Mouse (Mus musculus) lung, postnatal 0 days (tissue): ENCODE data around the gene Gmppa.

ENCODE experiments used
- CTCF ChIP-seq: IDR thresholded peaks from 2 replicates; pipeline ENCODE4 v1.5.1; 2016; ENCODE audit warnings: antibody characterized with exemption, mild to moderate bottlenecking
- EP300 ChIP-seq: IDR thresholded peaks from 2 replicates; pipeline ENCODE4 v1.6.1; 2016; ENCODE audit warnings: antibody characterized with exemption, mild to moderate bottlenecking, control low read depth

- TF ChIP-seq CTCF = no peak
- TF ChIP-seq EP300 = no peak
These were observed 24.6 kb downstream of the Gmppa start for GRCm38 (mm10) chr1:75460297-75460696.
